Mouse (Mus musculus): ENCODE results near the gene Csrnp1. TPM values are rescaled to one million over a fixed set of nuclear protein-coding genes. Genes with fewer than 3 reads are reported as not detected.

The Csrnp1 gene
- polyA plus RNA-seq (2012; rRNA removed): 50.5 and 78.5 TPM in 2 replicates

- WGBS: 57% methylated on average over 14 of the region's 14 CpGs
- TF ChIP-seq POLR2A (IDR thresholded peaks at IDR 0.05; ENCODE audit: low read depth, low read length) (no peak), CTCF (IDR thresholded peaks at IDR 0.05; ENCODE audit: extremely low read depth, insufficient read depth, insufficient read length, insufficient replicate concordance) (no peak)
- Histone ChIP-seq H3K4me3 (ENCODE audit: extremely low read depth, insufficient read depth, insufficient read length) (peak within 1 kb of the TSS; percentile 97), H3K36me3 (ENCODE audit: control insufficient read depth, insufficient read depth, low read length) (no peaks in the 10 kb centered on the region), H3K27ac (ENCODE audit: insufficient read depth, low read length) (peak within 1 kb of the TSS; percentile 97), H3K4me1 (ENCODE audit: control insufficient read depth, insufficient read depth, insufficient read length) (peaks cover 14% of the 10 kb centered on the region; the same call in 1 of the 2 replicates), H3K27me3 (ENCODE audit: control insufficient read depth, insufficient read depth, low read length) (no peaks in the 10 kb centered on the region)
- DNase-seq (ENCODE audit: low read depth in 1 of 2, low spot score in 2 of 2): no peak
Measured at GRCm38 (mm10) chr9:119984536-119985011, at the start of gene Csrnp1. Csrnp1 (minus strand) TSS chr9:119984658.

GRCm38 (mm10) chr9:120032710-120033109 is 48.3 kb upstream of the Csrnp1 start:
- no peak for DNase-seq (ENCODE audit: low read depth in 1 of 2, low spot score in 2 of 2)
- Histone ChIP-seq H3K27ac (ENCODE audit: insufficient read depth, low read length) (no peak overlapping the region), H3K36me3 (ENCODE audit: control insufficient read depth, insufficient read depth, low read length) (no peaks in the 10 kb centered on the region), H3K4me3 (ENCODE audit: extremely low read depth, insufficient read depth, insufficient read length) (no peak overlapping the region), H3K4me1 (ENCODE audit: control insufficient read depth, insufficient read depth, insufficient read length) (peaks cover 7% of the 10 kb centered on the region; the same call in 1 of the 2 replicates), H3K27me3 (ENCODE audit: control insufficient read depth, insufficient read depth, low read length) (no peaks in the 10 kb centered on the region)
- TF ChIP-seq CTCF (IDR thresholded peaks at IDR 0.05; ENCODE audit: extremely low read depth, insufficient read depth, insufficient read length, insufficient replicate concordance) (no peak), POLR2A (IDR thresholded peaks at IDR 0.05; ENCODE audit: low read depth, low read length) (no peak)
- 88% methylated on average over 6 of the region's 6 CpGs for WGBS

- peaks cover 7% of the 10 kb centered on the region; the same call in 1 of the 2 replicates for H3K4me1 ChIP-seq (ENCODE audit: control insufficient read depth, insufficient read depth, insufficient read length)
- no peaks in the 10 kb centered on the region for H3K36me3 ChIP-seq (ENCODE audit: control insufficient read depth, insufficient read depth, low read length)
- no peaks in the 10 kb centered on the region for H3K27me3 ChIP-seq (ENCODE audit: control insufficient read depth, insufficient read depth, low read length)
- 61% methylated on average over 10 of the region's 10 CpGs for WGBS
- peak; percentile 29 to 36 for DNase-seq (ENCODE audit: low read depth in 1 of 2, low spot score in 2 of 2)
- TF ChIP-seq CTCF (IDR thresholded peaks at IDR 0.05; ENCODE audit: extremely low read depth, insufficient read depth, insufficient read length, insufficient replicate concordance) (no peak), POLR2A (IDR thresholded peaks at IDR 0.05; ENCODE audit: low read depth, low read length) (no peak)
- no peak overlapping the region for H3K27ac ChIP-seq (ENCODE audit: insufficient read depth, low read length)
- H3K4me3 ChIP-seq (ENCODE audit: extremely low read depth, insufficient read depth, insufficient read length): no peak overlapping the region
Measured at GRCm38 (mm10) chr9:120030421-120030820, 46.0 kb upstream of the Csrnp1 start.

- Histone ChIP-seq H3K27me3 (ENCODE audit: control insufficient read depth, insufficient read depth, low read length) (no peaks in the 10 kb centered on the region), H3K36me3 (ENCODE audit: control insufficient read depth, insufficient read depth, low read length) (no peaks in the 10 kb centered on the region), H3K4me1 (ENCODE audit: control insufficient read depth, insufficient read depth, insufficient read length) (peaks cover 7% of the 10 kb centered on the region; the same call in 1 of the 2 replicates), H3K27ac (ENCODE audit: insufficient read depth, low read length) (no peak overlapping the region), H3K4me3 (ENCODE audit: extremely low read depth, insufficient read depth, insufficient read length) (no peak overlapping the region)
- 83% methylated on average over 6 of the region's 6 CpGs for WGBS
- DNase-seq (ENCODE audit: low read depth in 1 of 2, low spot score in 2 of 2): no peak
- TF ChIP-seq POLR2A (IDR thresholded peaks at IDR 0.05; ENCODE audit: low read depth, low read length) (no peak), CTCF (IDR thresholded peaks at IDR 0.05; ENCODE audit: extremely low read depth, insufficient read depth, insufficient read length, insufficient replicate concordance) (no peak)
Measured at GRCm38 (mm10) chr9:120029880-120030279, 45.4 kb upstream of the Csrnp1 start.

GRCm38 (mm10) chr9:120027401-120028151 is 43.1 kb upstream of the Csrnp1 start:
- no peak overlapping the region for H3K27ac ChIP-seq (ENCODE audit: insufficient read depth, low read length)
- WGBS: 12% methylated on average over 14 of the region's 14 CpGs
- peak in 1 of 2 experiments; percentile 59 for DNase-seq (ENCODE audit: low read depth in 1 of 2, low spot score in 2 of 2)

GRCm38 (mm10) chr9:120024625-120025024 is 40.2 kb upstream of the Csrnp1 start:
- no peak for DNase-seq (ENCODE audit: low read depth in 1 of 2, low spot score in 2 of 2)
- Histone ChIP-seq H3K4me3 (ENCODE audit: extremely low read depth, insufficient read depth, insufficient read length) (no peak overlapping the region), H3K4me1 (ENCODE audit: control insufficient read depth, insufficient read depth, insufficient read length) (peaks cover 11% of the 10 kb centered on the region; the same call in 1 of the 2 replicates), H3K27ac (ENCODE audit: insufficient read depth, low read length) (no peak overlapping the region), H3K36me3 (ENCODE audit: control insufficient read depth, insufficient read depth, low read length) (no peaks in the 10 kb centered on the region), H3K27me3 (ENCODE audit: control insufficient read depth, insufficient read depth, low read length) (no peaks in the 10 kb centered on the region)
- no peak for TF ChIP-seq CTCF (IDR thresholded peaks at IDR 0.05; ENCODE audit: extremely low read depth, insufficient read depth, insufficient read length, insufficient replicate concordance)
- TF ChIP-seq POLR2A (IDR thresholded peaks at IDR 0.05; ENCODE audit: low read depth, low read length): no peak
- WGBS: 80% methylated on average over 5 of the region's 5 CpGs

More at GRCm38 (mm10) chr9:120027401-120028151, 43.1 kb upstream of the Csrnp1 start:
- H3K4me3 ChIP-seq (ENCODE audit: extremely low read depth, insufficient read depth, insufficient read length): no peak overlapping the region
- H3K36me3 ChIP-seq (ENCODE audit: control insufficient read depth, insufficient read depth, low read length): no peaks in the 10 kb centered on the region
- TF ChIP-seq POLR2A (IDR thresholded peaks at IDR 0.05; ENCODE audit: low read depth, low read length): no peak
- peak; percentile 55; the same call in 1 of the 2 replicates for TF ChIP-seq CTCF (IDR thresholded peaks at IDR 0.05; ENCODE audit: extremely low read depth, insufficient read depth, insufficient read length, insufficient replicate concordance)
- peaks cover 14% of the 10 kb centered on the region; the same call in 1 of the 2 replicates for H3K4me1 ChIP-seq (ENCODE audit: control insufficient read depth, insufficient read depth, insufficient read length)
- H3K27me3 ChIP-seq (ENCODE audit: control insufficient read depth, insufficient read depth, low read length): no peaks in the 10 kb centered on the region
